Mouse (Mus musculus): ENCODE results near the gene Taf13.

The Taf13 gene

GRCm38 (mm10) chr3:108574018-108574417 lies 2.5 kb downstream of the Taf13 start:
- DNase-seq = no peak

- DNase-seq = no peak
Observed at GRCm38 (mm10) chr3:108584580-108584979, 13.1 kb downstream of the Taf13 start.

DNA sequence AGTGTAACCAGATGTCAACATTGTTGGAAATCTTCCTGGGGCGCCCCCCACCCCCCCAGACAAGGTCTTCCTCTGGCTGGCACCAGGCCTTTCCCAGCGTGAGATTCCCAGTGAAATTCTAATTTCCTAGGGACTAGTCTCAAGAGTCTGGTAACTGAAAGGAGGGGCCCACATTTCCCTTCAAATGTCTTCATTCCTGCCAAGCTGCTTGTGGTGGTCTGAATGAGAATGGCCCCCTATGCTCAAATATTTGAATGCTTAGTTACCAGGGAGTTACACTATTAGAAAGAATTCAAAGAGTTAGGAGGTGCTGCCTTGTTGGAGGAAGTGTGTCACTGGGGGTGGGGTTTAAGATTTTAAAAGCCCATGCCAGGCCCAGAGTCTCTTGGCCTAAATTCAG lies 16.9 kb downstream of the Taf13 start:
- no peak for DNase-seq

GRCm38 (mm10) chr3:108590786-108591529 lies 19.5 kb downstream of the Taf13 start, which contains the start of gene Wdr47:
Gene Wdr47, plus strand, starts transcription at chr3:108591279.
- peak; percentile 96 to 98 for DNase-seq

- DNase-seq = no peak
Observed at GRCm38 (mm10) chr3:108591530-108592522, 20.3 kb downstream of the Taf13 start.

GRCm38 (mm10) chr3:108608906-108609305 lies 37.4 kb downstream of the Taf13 start:
- no peak for DNase-seq
